Mouse (Mus musculus) ES-E14 (cell line): ENCODE data around the gene Spire2.

Experiments used
- HCFC1 ChIP-seq: IDR thresholded peaks from 2 replicates; pipeline ENCODE4 v1.6.1; 2012; ENCODE audit warnings: low read length, inconsistent platforms, borderline replicate concordance; ENCODE audit not compliant: insufficient read depth
- ZC3H11A ChIP-seq: IDR thresholded peaks from 2 replicates; pipeline ENCODE4 v1.6.1; 2012; ENCODE audit warnings: low read depth, mild to moderate bottlenecking, inconsistent platforms, low read length, borderline replicate concordance
- ZNF384 ChIP-seq: IDR thresholded peaks from 2 replicates; pipeline ENCODE4 v1.6.1; 2012; ENCODE audit warnings: low read depth, low read length, inconsistent platforms

DNA sequence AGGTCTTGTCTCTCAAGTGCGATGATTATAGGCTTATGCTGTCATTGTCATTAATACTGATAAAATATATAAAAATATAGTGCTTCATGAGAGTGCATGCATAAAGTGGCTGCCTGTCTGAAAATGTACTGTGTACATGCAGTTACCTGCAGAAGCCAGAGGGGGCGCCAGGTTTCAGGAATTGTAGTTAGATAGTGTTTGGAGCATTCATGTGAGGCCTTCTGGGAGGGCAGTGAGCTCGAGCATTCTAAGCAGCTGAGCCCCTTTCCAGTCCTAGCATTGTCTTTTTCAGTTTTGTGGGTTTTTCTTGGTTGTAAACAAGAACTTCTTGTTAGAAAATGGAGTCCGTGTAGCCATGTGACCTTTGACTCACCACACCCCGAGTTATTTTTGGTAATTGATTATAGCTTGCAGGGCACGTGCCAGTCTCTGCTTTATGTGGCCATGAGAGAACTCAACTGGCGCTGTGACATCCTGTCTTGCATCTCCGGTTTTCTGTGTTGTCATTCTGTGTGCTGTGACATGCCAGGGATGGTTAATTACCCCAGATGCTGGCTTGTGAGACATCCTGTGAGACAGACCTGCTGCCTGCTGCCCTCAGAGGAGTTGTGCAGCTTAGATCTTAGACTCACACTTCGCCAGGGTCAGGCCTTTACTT lies 52.5 kb downstream of the Spire2 start:
- TF ChIP-seq HCFC1 (no peak), ZC3H11A (no peak), ZNF384 (no peak)
